Mouse (Mus musculus) liver, embryonic 14.5 days (tissue): Measurements from ENCODE around the gene Pcdh20. TPM values are rescaled to one million over a fixed set of nuclear protein-coding genes. Genes with fewer than 3 reads are reported as not detected.

Experiments
- ATAC-seq: fragments of 200-750 bp; cut with Nextera tagmentation; 2 replicates; pipeline ENCODE4 v1.8.0; 2017; ENCODE audit warnings: moderate number of reproducible peaks, mild to moderate bottlenecking, moderate library complexity; ENCODE audit not compliant: insufficient read depth
- DNase-seq, 3 experiments: peaks; one replicate each; pipeline ENCODE4 v3.0.0-alpha.2; 2012 to 2013; ENCODE audit warnings: low read depth in 3 of 3, low spot score in 3 of 3
- H3K27ac ChIP-seq: fragments of 300-500 bp; sonication (generic); 2 replicates; pipeline ENCODE4 v1.5.1; 2014; ENCODE audit warnings: moderate library complexity, mild to moderate bottlenecking, control low read depth, inconsistent platforms
- H3K27me3 ChIP-seq: fragments of 300-500 bp; sonication (generic); 2 replicates; pipeline ENCODE4 v1.6.1; 2014; ENCODE audit warnings: mild to moderate bottlenecking, low read length, moderate library complexity; ENCODE audit not compliant: control insufficient read depth, insufficient read depth
- H3K36me3 ChIP-seq: fragments of 300-500 bp; sonication (generic); replicated peaks from 2 replicates; pipeline ENCODE4 v1.6.1; 2014; ENCODE audit warnings: low read depth; ENCODE audit not compliant: control insufficient read depth, insufficient read depth
- H3K4me1 ChIP-seq, 2 experiments: fragments of 200-500 bp in 1 of 2; fragments of 300-500 bp in 1 of 2; sonication (generic) in 1 of 2; replicated peaks; 2 replicates each; pipeline ENCODE4 v1.6.1; 2012 to 2014; ENCODE audit warnings: antibody characterized with exemption in 1 of 2, inconsistent platforms in 1 of 2, low read length in 1 of 2; ENCODE audit not compliant: control insufficient read depth in 2 of 2, insufficient read depth in 2 of 2
- H3K4me2 ChIP-seq: fragments of 300-500 bp; sonication (generic); 2 replicates; pipeline ENCODE4 v1.6.1; 2014; ENCODE audit warnings: low read depth, mild to moderate bottlenecking, control low read depth, moderate library complexity
- H3K4me3 ChIP-seq, 2 experiments: fragments of 200-500 bp in 1 of 2; fragments of 300-500 bp in 1 of 2; sonication (generic) in 1 of 2; 2 replicates each; pipeline ENCODE4 v1.5.1; 2012 to 2014; ENCODE audit warnings: low read depth in 2 of 2, low read length in 2 of 2, mild to moderate bottlenecking in 2 of 2, control low read depth in 1 of 2, inconsistent platforms in 1 of 2, moderate library complexity in 1 of 2; ENCODE audit not compliant: insufficient read depth in 1 of 2
- H3K9ac ChIP-seq: fragments of 300-500 bp; sonication (generic); replicated peaks from 2 replicates; pipeline ENCODE4 v1.6.1; 2014; ENCODE audit warnings: mild to moderate bottlenecking, control low read depth, moderate library complexity
- H3K9me3 ChIP-seq: fragments of 300-500 bp; sonication (generic); 2 replicates; pipeline ENCODE4 v1.6.1; 2016; ENCODE audit warnings: low read length, mixed read lengths; ENCODE audit not compliant: control insufficient read depth
- CTCF ChIP-seq: IDR thresholded peaks from 2 replicates; pipeline ENCODE4 v1.5.1; 2016; ENCODE audit warnings: antibody characterized with exemption, low read depth, control low read depth
- EP300 ChIP-seq: IDR thresholded peaks from 2 replicates; pipeline ENCODE4 v1.6.1; 2016; ENCODE audit warnings: antibody characterized with exemption, low read depth
- WGBS: fragments of 180-500 bp; shearing (Covaris S2); extraction: QIAGEN DNeasy Blood & Tissue Kit; methylation state at CpG from one replicate; pipeline ENCODE4 v1.1.7; 2014; ENCODE audit not compliant: insufficient replicate concordance; 5-methylcytosine and 5-hydroxymethylcytosine counted together
- polyA plus RNA-seq, 2 experiments: library from polyadenylated mRNA; depleted of rRNA in 1 of 2; stranded (reverse) in 1 of 2; unstranded in 1 of 2; fragments of >200 nt; fragmentation: Nextera tagmentation in 1 of 2; extraction: Ambion mirVana in 1 of 2; gene quantifications; 2 replicates each; pipeline versions ENCODE4 v1.2.1 to v1.2.3; 2012 to 2014

Gene Pcdh20
- polyA plus RNA-seq, 2 experiments, result 0.02 to 0.09 TPM

DNA sequence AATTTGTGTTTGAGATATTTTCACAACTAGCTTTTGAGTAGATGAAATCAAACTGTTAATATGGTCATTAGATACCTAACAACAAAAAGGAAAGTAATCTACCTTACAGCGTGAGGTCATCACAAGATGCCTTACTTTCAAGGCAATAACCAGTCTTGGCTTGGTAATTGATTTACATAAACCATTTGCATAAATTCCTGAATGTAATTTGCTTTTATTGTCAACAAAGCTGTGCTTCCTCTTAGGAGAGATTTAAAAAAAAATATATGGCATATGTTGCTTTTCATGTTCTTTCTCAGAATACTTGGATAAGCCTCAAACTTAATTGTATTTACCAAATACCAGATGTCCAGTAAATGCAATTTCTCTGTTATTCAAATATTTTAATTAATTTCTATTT is 43.8 kb downstream of the Pcdh20 start:
- no peak overlapping the region for H3K4me2 ChIP-seq
- ATAC-seq, result no peak
- DNase-seq, result no peak
- H3K36me3 ChIP-seq, result no peaks in the 10 kb centered on the region
- H3K4me1 ChIP-seq, result no peaks in the 10 kb centered on the region
- H3K9ac ChIP-seq, result no peak overlapping the region
- H3K9me3 ChIP-seq, result no peaks in the 10 kb centered on the region
- 69% methylated on average over 1 of the region's 1 CpGs for WGBS
- no peaks in the 10 kb centered on the region for H3K27me3 ChIP-seq
- TF ChIP-seq EP300, result no peak
- no peak for TF ChIP-seq CTCF
- no peak overlapping the region for H3K4me3 ChIP-seq
- H3K27ac ChIP-seq, result no peak overlapping the region
